In genomic region chr4:10072500-10073106, GRCm38 (mm10) we compare ENCODE assay signal across 19 mouse cellular contexts.
A peak's percentile ranks its signal among the peaks of the same experiment; 100 is the strongest.
DNase-seq lines count a peak whose midpoint lies in the region; ATAC-seq and TF ChIP-seq lines count a peak whose summit lies in the region.
"Had no signal": no experiment of that assay in that cellular context is flagged by ENCODE, and none has a peak within 500 bp of the region (broad histone marks: within the 10 kb centered on the region; RNA-seq: fewer than 3 reads in every experiment).

No protein-coding gene starts in this region.

- 40% methylated on average over 5 of the region's 5 CpGs for WGBS in lung, postnatal 0 days
- WGBS in heart, embryonic 10.5 days = 21% methylated on average over 5 of the region's 5 CpGs
- WGBS in embryonic facial prominence, embryonic 10.5 days = 83% methylated on average over 5 of the region's 5 CpGs
- WGBS in thymus, adult 2 months = 22% methylated on average over 5 of the region's 5 CpGs

- H3K9me3 ChIP-seq in lung, postnatal 0 days (ENCODE audit: low read length) = no peaks in the 10 kb centered on the region
- no peaks in the 10 kb centered on the region for H3K9me3 ChIP-seq in heart, embryonic 10.5 days
- peaks cover 3% of the 10 kb centered on the region; the same call in 1 of the 2 replicates for H3K9me3 ChIP-seq in embryonic facial prominence, embryonic 10.5 days
- H3K9me3 ChIP-seq: embryonic facial prominence, embryonic 13.5 days; hindbrain, embryonic 13.5 days; intestine, embryonic 15.5 days; limb, embryonic 15.5 days; midbrain, embryonic 15.5 days had no signal

- no peak overlapping the region for H3K4me3 ChIP-seq in lung, postnatal 0 days (ENCODE audit: low read depth, low read length)
- no peak overlapping the region for H3K4me3 ChIP-seq in heart, embryonic 10.5 days
- no peak overlapping the region for H3K4me3 ChIP-seq in embryonic facial prominence, embryonic 10.5 days
- H3K4me3 ChIP-seq in thymus, adult 2 months (ENCODE audit: control insufficient read depth, insufficient read depth, low read length) = no peak overlapping the region
- H3K4me3 ChIP-seq: embryonic facial prominence, embryonic 13.5 days; hindbrain, embryonic 13.5 days; intestine, embryonic 15.5 days; limb, embryonic 15.5 days; midbrain, embryonic 15.5 days had no signal

- no peaks in the 10 kb centered on the region for H3K36me3 ChIP-seq in lung, postnatal 0 days (ENCODE audit: insufficient read depth, low read length)
- H3K36me3 ChIP-seq in heart, embryonic 10.5 days = no peaks in the 10 kb centered on the region
- H3K36me3 ChIP-seq in embryonic facial prominence, embryonic 10.5 days (replicated peaks) = no peaks in the 10 kb centered on the region
- no peaks in the 10 kb centered on the region for H3K36me3 ChIP-seq in thymus, adult 2 months (ENCODE audit: control insufficient read depth, insufficient read depth, low read length)
- H3K36me3 ChIP-seq: embryonic facial prominence, embryonic 13.5 days; hindbrain, embryonic 13.5 days; intestine, embryonic 15.5 days; limb, embryonic 15.5 days; midbrain, embryonic 15.5 days had no signal

- no peaks in the 10 kb centered on the region for H3K27me3 ChIP-seq in lung, postnatal 0 days (replicated peaks; ENCODE audit: insufficient read depth, low read length)
- no peaks in the 10 kb centered on the region for H3K27me3 ChIP-seq in heart, embryonic 10.5 days (ENCODE audit: insufficient read depth, poor library complexity, severe bottlenecking)
- H3K27me3 ChIP-seq in embryonic facial prominence, embryonic 10.5 days (replicated peaks; ENCODE audit: low read depth, poor library complexity, severe bottlenecking) = no peaks in the 10 kb centered on the region
- no peaks in the 10 kb centered on the region for H3K27me3 ChIP-seq in thymus, adult 2 months (ENCODE audit: control insufficient read depth, insufficient read depth, low read length)
- H3K27me3 ChIP-seq: embryonic facial prominence, embryonic 13.5 days; hindbrain, embryonic 13.5 days; intestine, embryonic 15.5 days; limb, embryonic 15.5 days; midbrain, embryonic 15.5 days; Patski had no signal

- no peak for TF ChIP-seq CTCF in lung, postnatal 0 days (IDR thresholded peaks at IDR 0.05)
- TF ChIP-seq CTCF in thymus, adult 2 months (IDR thresholded peaks at IDR 0.05; ENCODE audit: borderline replicate concordance, control insufficient read depth, extremely low read depth, insufficient read depth, low read length, poor library complexity) = no peak

- ATAC-seq in lung, postnatal 0 days = no peak
- ATAC-seq: intestine, embryonic 15.5 days; midbrain, embryonic 15.5 days; Patski had no signal

- TF ChIP-seq POLR2A in thymus, adult 2 months (IDR thresholded peaks at IDR 0.05; ENCODE audit: control insufficient read depth, extremely low read depth, insufficient read depth, low read length, poor library complexity) = no peak

- no peak overlapping the region for H3K27ac ChIP-seq in lung, postnatal 0 days (ENCODE audit: low read length)
- no peak overlapping the region; the same call in 1 of the 2 replicates for H3K27ac ChIP-seq in heart, embryonic 10.5 days
- no peak overlapping the region for H3K27ac ChIP-seq in embryonic facial prominence, embryonic 10.5 days (replicated peaks)
- H3K27ac ChIP-seq in thymus, adult 2 months (ENCODE audit: control insufficient read depth, insufficient read depth, low read length) = no peak overlapping the region
- H3K27ac ChIP-seq: embryonic facial prominence, embryonic 13.5 days; hindbrain, embryonic 13.5 days; intestine, embryonic 15.5 days; limb, embryonic 15.5 days; midbrain, embryonic 15.5 days had no signal

- no peak overlapping the region for H3K4me2 ChIP-seq in lung, postnatal 0 days (replicated peaks; ENCODE audit: low read depth, low read length)
- H3K4me2 ChIP-seq: embryonic facial prominence, embryonic 13.5 days; hindbrain, embryonic 13.5 days; intestine, embryonic 15.5 days; limb, embryonic 15.5 days; midbrain, embryonic 15.5 days had no signal

- DNase-seq in lung, postnatal 36 days = peak; percentile 2
- DNase-seq in lung, postnatal 0 days (ENCODE audit: low spot score) = no peak
- peak; percentile 75 for DNase-seq in heart, embryonic 10.5 days (ENCODE audit: low spot score)
- DNase-seq in heart, postnatal 10 days = peak; percentile 45 to 56
- DNase-seq in c-Kit-positive CD71-positive TER-119-positive erythroid progenitor cells, embryonic 14.5 days (ENCODE audit: low spot score) = no peak
- no peak for DNase-seq in embryonic facial prominence, embryonic 10.5 days (ENCODE audit: low spot score)
- DNase-seq in thymus, adult 2 months = no peak
- DNase-seq: B cell, adult 2 months; gastrocnemius, postnatal 10 days; kidney, postnatal 4 days; lung, adult 18-20 months; retina, postnatal 1 day; thymus, postnatal 4 days had no signal

- H3K9ac ChIP-seq in lung, postnatal 0 days (replicated peaks; ENCODE audit: low read depth) = no peak overlapping the region
- H3K9ac ChIP-seq: embryonic facial prominence, embryonic 13.5 days; hindbrain, embryonic 13.5 days; intestine, embryonic 15.5 days; limb, embryonic 15.5 days; midbrain, embryonic 15.5 days had no signal

- intact Hi-C loops in heart, postnatal 10 days (cut with DNase I) = no loop called here

- H3K4me1 ChIP-seq in lung, postnatal 0 days (ENCODE audit: insufficient read depth, low read depth, low read length) = no peaks in the 10 kb centered on the region
- peaks cover 15% of the 10 kb centered on the region for H3K4me1 ChIP-seq in heart, embryonic 10.5 days
- H3K4me1 ChIP-seq in embryonic facial prominence, embryonic 10.5 days = no peaks in the 10 kb centered on the region
- H3K4me1 ChIP-seq in thymus, adult 2 months (replicated peaks; ENCODE audit: control insufficient read depth, insufficient read depth, low read length) = no peaks in the 10 kb centered on the region
- H3K4me1 ChIP-seq: embryonic facial prominence, embryonic 13.5 days; hindbrain, embryonic 13.5 days; intestine, embryonic 15.5 days; limb, embryonic 15.5 days; midbrain, embryonic 15.5 days had no signal

- TF ChIP-seq EP300 in lung, postnatal 0 days (IDR thresholded peaks at IDR 0.05) = no peak

Comparison
In these comparisons a context has a peak if more than half of its experiments do, and no peak if none do; other contexts are left out.
1. DNase-seq: peak in lung, postnatal 36 days (single experiment), heart, embryonic 10.5 days (single experiment) and heart, postnatal 10 days (2 of 2); none in lung, postnatal 0 days (single experiment), c-Kit-positive CD71-positive TER-119-positive erythroid progenitor cells, embryonic 14.5 days (single experiment), embryonic facial prominence, embryonic 10.5 days (single experiment) and thymus, adult 2 months (single experiment).